Mouse (Mus musculus) cerebellum, adult 2 months (tissue): Measurements from ENCODE around the gene Hoxb9.

Experiments
- CTCF ChIP-seq: fragments of 200-500 bp; IDR thresholded peaks from 2 replicates; pipeline ENCODE4 v1.5.1; 2011; ENCODE audit warnings: low read depth, mild to moderate bottlenecking, control low read depth, low read length, moderate library complexity, borderline replicate concordance; ENCODE audit not compliant: insufficient read depth
- POLR2A ChIP-seq: fragments of 200-500 bp; IDR thresholded peaks from 2 replicates; pipeline ENCODE4 v1.6.1; 2011; ENCODE audit warnings: low read length, control low read depth, borderline replicate concordance; ENCODE audit not compliant: insufficient read depth

DNA sequence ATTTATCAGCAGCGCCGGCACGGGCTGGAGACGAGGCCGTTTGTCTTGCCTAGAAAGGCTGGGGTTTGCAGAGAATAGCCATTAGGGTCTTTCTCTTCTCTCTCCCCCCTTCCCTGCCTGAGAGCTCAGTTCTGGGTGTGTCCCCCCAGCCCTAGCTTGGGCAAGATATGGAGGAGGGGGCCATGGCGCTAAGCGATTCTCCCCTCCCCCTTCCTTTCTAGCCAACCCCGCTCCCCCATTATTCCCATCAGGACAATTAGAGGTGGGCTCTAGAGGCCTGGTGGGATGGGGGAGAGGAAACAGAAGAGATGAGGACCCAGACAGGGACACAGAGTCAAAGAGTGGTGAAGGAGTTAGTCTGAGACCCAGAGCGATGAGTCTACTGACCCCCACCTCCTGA is 16.2 kb downstream of the Hoxb9 start:
- no peak for TF ChIP-seq CTCF
- no peak for TF ChIP-seq POLR2A
